Mouse (Mus musculus): ENCODE data around the gene Ino80e.
"Not testable (repeated sequence)": the region's sequence is repeated elsewhere in the genome, so short reads cannot be mapped to it uniquely, and the experiment has no call there.

Gene Ino80e

DNA sequence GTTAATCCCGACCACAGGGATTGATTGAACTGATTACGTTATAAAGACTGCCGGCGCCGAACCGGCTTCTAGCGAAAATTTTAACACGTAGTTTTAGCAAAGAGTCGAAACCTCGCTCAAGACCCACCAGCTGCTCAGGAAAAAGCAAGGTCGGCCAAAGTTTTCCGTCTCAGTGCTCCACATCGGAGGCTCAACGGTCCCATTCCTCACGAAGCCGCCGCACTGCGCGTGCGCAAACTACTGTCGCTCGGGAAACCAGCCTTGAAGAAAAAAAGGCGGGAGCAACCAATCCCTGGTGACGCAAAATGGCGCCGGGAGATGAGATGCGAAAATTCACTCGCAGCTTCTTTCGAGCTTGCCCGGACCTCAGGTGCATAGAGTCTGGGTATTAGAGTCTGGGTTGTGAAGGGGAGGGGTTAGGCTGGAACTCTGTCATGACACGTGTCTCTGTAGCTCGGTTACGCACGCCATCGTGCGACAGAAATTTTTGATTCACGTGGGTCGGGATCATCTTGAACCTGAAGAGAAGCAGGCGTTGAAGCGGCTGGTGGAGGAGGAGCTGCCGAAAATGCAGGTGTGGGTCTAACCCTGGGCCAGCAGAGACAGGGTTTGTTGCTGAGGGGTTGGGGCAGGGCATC, at the start of gene Ino80e:
TSS of gene Ino80e (minus strand) at position 231 of the 638 bp plus-strand sequence.
- DNase-seq (ENCODE audit: extremely low spot score, low read depth, low spot score): peak; percentile 96

DNA sequence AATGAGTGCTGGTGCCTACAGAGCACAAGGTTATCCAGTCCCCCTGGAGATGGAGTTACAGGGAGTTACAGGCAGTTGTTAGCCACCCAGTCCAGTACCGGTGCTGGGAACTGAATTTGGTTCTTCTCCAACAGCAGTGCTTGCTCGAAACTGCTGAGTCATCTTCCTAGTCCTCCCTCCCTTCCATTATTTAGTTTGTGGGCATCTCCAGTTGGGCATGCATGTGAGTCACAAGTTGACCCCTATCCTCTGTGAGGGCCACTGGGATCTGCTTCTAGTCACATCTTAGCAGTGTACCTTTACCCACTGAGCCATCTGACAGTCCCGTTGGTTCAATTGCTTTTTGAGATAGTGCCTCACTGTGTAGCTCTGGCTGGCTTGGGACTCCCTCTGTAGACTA, 43.4 kb upstream of the Ino80e start:
- DNase-seq (ENCODE audit: extremely low spot score, low read depth, low spot score): no peak

DNA sequence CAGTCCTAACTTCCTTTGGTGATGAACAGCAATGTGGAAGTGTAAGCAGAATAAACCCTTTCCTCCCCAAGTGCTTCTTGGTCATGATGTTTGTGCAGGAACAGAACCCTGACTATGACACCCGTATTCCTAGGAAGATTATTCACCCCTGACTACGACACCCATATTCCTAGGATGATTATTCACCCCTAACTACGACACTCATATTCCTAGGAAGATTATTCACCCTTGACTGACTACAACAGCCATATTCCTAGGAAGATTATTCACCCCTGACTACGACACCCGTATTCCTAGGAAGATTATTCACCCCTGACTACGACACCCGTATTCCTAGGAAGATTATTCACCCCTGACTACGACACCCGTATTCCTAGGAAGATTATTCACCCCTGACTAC, 37.6 kb upstream of the Ino80e start:
- not testable (repeated sequence) for DNase-seq (ENCODE audit: extremely low spot score, low read depth, low spot score)

DNA sequence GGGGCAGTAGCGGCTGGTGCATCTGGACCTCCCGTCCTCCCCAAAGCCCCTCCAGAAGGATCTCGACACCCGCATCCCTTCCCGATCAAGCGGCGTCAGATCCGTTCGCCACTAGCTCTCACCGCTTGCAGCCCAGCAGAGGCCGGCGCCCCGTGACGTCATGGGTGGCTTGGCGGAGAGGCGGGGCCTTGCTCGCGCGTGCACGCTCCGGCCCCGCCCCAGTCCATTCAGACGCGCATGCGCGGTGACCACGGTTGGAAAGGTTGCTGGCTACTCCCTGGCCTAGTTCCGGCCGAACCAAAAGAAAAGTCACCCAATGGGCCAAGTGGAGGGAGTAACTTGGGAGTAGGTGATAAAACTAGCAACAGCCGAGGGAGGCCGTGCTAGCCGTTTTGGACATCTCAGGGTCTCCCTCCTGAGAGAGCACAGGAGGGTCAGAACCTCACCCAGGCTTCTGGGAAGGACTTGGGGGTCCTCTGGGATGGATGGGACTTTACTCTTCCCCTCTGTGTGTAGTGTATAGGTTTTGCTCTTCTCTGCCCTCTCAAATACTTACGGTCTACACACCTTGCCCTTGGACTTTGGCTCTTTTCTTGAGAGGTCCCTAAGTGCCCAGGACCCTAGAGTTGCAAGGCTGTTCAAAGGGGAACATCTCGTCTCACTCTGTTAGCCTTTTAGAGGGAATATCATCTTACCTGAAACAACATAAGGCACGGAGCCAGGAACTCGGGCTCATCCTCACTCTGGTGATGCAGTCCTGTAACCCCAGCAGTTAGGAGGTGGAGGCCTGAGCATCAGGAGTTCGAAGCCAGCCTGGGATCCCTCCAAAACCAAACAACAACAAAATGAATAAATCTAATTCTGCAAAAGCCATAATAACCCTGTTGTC, 36.2 kb upstream of the Ino80e start:
- peak; percentile 75 for DNase-seq (ENCODE audit: extremely low spot score, low read depth, low spot score)

DNA sequence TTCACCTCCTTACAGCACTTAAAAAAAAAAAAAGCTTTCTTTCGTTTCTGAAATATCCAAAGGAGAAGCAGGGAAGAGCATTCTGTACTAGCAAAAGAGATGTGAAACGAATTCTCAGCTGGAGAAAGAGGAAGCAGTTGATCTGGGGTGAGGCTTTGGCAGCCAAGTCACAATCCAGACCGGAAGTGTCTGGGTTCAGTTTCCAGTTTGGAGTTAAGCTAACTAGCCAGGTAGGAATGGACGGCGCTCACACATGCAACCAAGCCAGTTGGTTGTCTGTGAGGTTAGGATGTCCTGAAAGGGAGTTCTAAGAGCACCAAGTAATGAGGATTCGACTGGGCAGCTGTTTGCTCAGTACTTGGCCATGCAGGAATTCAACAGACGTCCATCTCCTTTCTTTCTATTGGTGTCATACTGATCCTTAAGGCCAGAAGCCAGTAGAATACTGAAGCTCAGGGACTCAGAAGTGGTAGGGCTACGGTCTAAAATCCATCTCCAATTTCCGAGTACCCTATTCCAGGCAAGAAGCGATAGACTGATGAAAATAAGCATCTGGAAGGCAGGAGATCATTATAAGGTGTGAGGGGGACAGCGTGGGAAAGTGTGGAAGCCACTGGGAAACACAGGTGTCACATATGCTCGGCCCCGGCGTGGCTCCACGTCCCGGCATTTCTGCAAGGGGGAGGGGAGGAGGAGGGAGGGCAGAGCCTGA, 35.4 kb upstream of the Ino80e start:
- DNase-seq (ENCODE audit: extremely low spot score, low read depth, low spot score): no peak

DNA sequence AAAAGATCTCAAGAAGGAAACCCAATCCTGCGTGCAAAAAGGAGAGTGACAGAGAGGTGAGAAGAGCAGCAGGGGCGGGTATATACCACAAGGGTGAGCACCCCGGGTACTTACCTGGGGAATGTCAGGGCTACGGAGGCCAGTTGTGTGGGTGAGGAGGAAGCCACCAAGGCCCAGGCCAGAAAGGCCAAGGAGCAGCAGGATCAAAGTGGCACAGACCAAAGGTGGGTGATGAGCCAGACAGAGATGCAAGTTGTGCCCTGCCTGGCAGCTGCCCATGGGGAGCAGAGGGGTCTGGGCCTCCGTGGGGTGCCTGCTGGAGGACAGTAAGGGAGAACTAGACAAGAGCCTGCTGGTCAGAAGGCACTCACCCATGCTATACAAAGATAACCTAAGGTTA, 34.7 kb upstream of the Ino80e start:
- no peak for DNase-seq (ENCODE audit: extremely low spot score, low read depth, low spot score)

DNA sequence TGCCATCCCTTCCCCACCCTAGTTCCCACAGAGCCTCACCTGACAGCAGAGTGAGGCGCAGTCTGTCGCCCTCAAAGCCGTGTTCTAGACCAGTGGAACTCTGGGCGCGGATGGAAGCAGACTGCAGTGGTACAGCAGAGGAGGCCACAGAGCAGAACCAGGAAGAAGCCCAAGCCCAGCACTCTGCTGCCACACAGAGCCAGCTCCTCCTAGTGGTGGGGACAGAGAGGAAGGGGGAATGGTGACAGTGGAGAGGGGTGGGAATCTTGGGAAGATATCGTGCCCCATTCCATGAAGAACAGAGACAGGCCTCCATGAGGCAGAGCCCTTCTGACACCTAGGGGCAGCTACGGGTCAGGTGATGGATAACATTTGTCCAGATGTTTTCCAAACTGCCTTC, 26.7 kb upstream of the Ino80e start:
- DNase-seq (ENCODE audit: extremely low spot score, low read depth, low spot score): no peak

DNA sequence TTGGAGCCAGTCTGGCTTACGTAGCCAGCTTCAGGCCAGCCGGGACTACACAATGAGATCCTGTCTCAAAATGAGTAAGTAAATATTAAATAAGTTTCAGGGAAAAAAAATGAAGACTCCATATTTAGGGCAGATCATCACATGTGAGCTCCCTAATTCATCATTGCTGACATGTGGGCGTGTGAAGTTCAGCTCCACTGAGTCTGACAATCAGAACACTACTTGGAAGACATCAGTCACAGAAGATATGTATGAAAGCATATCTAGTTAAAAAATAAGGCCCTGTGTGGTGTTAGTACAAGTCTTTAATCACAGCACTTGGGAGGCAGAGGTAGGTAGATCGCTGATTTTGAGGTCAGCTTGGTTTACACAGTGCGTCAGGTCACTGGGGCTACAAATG, 25.1 kb upstream of the Ino80e start:
- DNase-seq (ENCODE audit: extremely low spot score, low read depth, low spot score): no peak

DNA sequence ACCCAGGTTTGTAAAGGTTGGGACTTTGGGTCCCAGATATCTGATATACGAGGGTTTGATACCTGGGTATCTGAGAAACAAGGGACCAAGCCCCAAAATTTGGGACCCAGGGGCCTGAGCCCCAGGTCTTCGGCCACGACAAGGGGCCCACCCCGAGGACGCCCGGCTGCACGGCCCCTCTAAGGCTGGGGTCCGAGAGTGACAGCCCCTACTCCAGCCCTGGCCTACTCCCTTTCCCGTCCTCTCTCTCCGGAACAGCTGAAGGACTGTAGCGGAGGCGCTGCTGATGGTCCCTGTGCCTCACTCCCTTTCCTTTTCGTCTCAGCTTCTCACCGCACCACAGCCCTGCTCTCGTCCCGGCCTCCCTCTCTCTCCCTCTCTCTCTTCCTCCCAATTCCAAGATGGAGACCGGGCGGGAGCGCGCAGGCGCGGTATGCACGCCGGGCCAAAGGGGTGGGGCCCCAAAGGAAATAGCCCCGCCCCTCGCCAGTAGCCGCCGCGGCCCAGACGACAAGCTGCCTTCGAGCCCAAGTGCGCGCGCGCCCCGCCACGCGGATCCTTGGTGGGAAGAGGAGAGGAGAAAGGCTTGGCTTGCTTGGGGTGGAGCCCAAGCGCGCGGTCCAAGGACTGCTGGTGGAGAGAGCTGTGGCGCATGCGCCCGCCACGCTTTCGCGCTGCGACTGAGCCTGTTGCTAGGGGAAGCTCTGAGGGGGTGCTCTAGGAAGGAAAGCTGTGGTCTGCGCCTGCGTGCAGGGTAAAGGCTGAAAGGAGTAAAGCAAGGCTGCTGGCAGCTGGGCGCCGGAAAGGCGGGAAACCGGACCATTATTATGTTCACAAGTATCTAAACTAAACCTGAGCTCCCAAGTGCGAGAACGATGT, 22.3 kb upstream of the Ino80e start, which contains the start of gene Taok2:
TSS of gene Taok2 (minus strand) at position 418 of the 879 bp plus-strand sequence.
- DNase-seq (ENCODE audit: extremely low spot score, low read depth, low spot score): peak; percentile 97

DNA sequence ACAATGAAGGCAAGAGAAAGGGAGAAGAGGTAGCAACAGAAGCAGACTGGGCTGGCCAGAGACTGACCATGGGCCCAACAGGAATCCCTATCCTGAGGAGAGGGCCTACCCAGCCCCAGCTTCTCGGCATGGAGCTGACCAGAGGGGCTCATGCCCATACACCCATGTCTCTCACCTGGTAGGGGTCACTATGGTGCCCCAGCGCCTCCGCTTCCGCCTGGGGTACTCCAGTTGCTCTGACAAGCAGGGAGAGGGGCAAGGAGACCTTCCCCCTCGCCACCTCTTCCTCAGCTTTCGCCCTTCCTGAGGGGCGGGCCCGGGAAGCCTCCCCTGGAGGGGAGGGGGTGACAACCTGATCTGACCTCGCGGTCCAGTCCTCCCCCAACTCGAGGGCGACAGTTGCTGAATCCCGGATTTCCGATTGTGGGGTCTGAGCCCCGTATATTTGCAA, 21.6 kb upstream of the Ino80e start:
- DNase-seq (ENCODE audit: extremely low spot score, low read depth, low spot score): no peak

DNA sequence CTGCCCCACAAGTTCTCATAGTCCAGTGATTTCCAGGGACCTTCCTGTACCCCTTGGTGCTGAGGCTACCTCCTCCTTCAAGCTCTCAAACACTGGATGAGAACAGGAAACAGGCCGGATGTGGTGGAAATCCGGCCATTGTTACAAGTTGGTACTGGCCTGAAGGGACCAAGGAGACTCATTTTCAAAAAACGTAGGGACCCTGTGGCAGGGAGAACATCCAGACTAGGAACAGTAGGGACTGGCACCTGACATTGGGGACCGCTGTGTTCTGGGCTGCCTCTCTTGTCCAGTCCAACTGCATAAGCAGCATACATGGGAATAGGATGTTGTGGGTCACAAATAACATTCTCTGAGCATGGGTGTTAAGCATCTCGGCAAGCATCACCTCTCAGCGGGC, 18.9 kb upstream of the Ino80e start:
- no peak for DNase-seq (ENCODE audit: extremely low spot score, low read depth, low spot score)

DNA sequence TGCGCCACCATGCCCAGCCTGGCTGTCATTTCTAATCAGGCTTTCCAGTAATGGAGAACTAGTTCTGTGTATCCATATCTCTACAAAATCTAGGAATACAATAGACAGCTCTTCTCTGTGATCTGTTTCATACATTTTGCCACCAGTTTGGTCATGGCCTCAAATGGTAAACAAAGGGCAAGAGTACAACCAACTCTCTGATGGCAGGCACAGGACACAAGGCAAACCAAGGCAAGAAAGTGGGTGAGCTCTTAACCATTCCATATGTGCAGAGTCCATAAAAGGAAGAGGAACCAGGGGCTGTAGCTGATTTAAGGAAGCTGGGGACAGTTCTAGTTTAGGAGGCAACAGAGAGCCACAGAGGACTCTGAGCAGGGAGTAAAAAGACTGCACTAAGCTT, 15.1 kb upstream of the Ino80e start:
- no peak for DNase-seq (ENCODE audit: extremely low spot score, low read depth, low spot score)

DNA sequence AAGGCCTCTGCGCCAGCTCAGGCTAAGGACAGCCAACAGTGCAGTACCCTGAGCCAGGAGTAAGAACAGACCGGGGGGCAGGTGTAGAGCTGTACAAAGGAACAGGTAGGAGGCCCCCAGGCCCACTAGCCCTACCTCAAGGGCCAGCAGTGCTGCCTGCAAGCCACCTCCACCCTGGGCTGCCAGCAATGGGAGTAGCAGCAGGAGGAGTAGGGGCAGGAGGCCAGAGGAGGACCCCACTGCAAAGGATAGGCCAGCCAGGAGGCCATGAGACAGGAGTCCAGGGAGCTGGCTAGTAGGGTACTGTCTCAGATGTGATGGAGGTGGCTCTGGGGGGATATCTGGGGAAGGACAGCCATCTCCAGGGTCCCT, 8.3 kb upstream of the Ino80e start:
- no peak for DNase-seq (ENCODE audit: extremely low spot score, low read depth, low spot score)

DNA sequence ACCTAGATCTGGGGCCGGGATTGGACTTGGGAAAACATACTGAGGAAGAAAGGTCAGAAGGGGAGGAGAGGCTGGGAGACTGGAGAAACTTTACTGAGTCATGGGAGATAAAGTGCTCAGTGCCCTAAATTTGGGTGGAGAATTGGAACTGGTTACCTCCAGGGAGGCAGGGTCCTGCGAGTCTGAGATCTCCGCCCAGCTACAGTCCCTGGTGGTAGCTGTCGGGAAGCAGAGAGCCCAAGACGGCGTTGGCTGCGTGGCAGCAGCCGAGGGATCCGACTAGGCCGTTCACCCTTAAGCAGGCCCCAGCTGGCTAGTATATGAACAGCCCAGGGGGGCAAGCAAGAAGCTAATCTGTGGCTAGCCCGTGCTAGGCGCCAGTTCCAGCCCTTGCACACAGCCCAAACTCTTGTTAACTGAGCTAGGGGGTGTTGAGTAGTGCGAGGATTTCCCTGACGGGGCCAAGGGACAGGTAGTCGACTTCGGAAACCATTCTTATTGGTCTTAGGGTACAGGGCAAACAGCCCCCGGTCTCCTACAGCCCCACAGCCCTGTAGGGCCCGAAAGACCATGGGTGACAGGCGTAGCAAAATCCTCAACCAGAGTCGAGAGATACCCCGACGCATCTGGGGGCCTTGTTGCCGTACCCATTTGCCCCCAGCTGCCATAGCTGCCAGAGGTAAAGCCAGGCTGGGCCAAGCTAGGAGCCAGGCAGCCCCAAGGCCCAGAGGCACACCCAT, 7.8 kb upstream of the Ino80e start:
- DNase-seq (ENCODE audit: extremely low spot score, low read depth, low spot score): no peak

DNA sequence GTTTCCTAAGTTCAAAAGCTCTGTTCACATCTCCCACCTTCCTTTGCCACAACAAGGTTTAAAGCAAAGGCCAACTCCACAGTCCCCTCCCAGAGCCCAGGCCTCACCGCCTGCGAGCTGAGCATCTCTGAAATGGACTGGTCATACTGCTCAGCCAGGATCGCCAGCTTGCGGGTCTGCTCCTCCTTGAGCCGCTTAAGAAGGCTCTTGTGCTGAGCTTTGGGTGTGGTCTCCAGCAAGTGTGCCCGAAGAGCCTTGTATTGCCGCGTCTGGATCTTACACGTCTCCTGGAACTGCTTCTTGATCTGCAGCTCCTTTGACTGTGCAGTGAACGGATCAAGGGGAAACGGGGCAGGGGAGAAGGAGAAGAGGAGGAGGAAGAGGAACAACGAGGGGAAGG, 5.8 kb upstream of the Ino80e start:
- no peak for DNase-seq (ENCODE audit: extremely low spot score, low read depth, low spot score)

DNA sequence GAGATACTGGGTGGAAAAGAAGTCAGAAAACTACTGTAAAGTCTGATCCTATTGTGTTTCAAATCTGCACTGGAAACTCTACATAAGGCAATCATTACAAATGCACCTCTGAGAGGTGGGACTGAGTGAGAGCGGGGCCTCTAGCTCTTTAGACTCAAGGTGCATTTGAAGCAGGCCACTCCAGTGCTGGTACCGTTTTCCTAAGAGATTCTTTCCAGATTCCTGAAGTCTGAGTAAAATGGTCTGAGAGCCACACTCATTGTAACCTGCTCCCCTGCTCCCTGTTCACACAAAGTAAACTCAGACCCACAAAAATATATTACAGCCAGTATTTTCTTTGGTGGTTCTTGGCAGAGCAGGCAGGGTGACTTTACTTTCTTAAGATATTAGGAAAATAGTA, 5.4 kb upstream of the Ino80e start:
- no peak for DNase-seq (ENCODE audit: extremely low spot score, low read depth, low spot score)

DNA sequence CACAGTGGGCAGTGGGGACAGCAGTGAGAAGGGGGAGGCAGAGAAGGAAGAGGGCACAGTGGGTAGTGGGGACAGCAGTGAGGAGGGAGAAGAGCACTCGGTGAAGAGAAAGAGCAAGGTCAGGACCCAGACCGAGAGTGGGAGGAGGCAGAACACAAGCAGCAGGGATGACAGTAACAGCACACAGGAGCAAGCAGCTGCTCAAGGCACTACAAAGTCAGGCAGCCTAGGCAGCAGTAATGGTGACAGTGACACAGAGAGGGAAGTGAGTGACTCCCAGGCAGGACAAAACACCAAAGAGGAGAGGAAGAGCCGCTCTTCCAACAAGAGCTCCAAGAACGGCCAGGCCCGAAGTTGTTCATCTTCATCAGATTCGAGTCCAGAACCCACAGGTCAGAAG, 1.6 kb upstream of the Ino80e start:
- no peak for DNase-seq (ENCODE audit: extremely low spot score, low read depth, low spot score)

DNA sequence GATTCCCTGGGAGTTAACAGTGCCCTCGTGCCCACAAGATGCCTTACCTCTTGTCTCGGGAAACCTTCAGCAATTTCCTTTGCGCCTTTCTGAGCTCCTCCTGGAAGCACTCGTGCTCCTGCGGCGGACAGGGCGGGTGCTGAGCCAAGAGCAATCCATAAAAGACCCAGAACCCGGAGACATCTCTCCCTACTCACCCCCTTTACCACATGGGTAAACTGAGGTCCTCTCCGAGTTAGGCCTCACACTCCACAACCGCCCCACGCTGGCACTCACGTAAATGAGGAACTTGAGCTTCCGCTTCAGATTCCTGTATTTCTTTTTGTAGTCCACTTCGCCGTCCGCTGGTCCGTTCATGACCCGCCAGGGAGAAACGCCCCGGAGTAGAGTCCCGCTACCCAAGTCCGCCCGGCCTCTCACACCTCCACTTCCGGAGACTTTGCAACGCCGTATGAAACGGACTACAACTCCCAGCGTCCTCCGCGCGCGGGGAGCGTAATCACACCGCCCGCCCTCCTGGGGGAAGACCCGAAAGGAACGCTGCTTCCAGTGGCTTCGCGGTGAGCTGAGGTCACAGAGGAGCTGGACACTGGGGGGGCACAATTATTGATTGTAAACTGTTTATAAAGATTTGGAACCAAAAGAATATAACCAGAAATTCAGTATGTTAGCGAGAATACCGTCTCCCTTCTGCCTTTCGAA, 597 bp downstream of the Ino80e start, which contains the start of gene Hirip3:
TSS of gene Hirip3 (plus strand) at position 544 of the 702 bp plus-strand sequence.
- peak; percentile 83 for DNase-seq (ENCODE audit: extremely low spot score, low read depth, low spot score)

DNA sequence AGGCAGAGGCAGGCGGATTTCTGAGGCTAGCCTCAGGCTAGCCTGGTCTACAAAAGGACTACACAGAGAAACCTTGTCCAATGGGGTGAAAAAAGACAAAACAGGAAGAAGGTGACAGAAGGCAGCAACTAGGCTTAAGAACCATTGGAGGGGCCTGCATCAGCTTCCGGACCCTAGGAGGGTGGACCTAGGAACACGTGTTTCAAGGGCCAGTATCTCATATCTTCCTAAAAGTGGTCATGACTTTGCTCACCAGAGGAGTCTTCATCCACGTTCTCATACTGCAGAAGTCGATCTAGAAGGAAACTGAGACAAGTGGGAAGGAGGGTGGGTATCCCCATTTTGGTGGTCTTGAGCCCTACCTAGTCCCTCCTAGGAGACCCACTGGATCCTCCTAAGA, 1.2 kb downstream of the Ino80e start:
- DNase-seq (ENCODE audit: extremely low spot score, low read depth, low spot score): no peak

All from hindlimb bud, embryonic 11.5 days (tissue).